Mouse (Mus musculus): ENCODE results near the gene Gm10665.
"Not testable (repeated sequence)": the region's sequence is repeated elsewhere in the genome, so short reads cannot be mapped to it uniquely, and the experiment has no call there.

Gene Gm10665

GRCm38 (mm10) chr7:22463975-22464374 lies at the start of gene Gm10665:
TSS of gene Gm10665 (minus strand) at chr7:22464075.
- DNase-seq (ENCODE audit: low spot score) = not testable (repeated sequence)

- DNase-seq (ENCODE audit: low spot score) = not testable (repeated sequence)
Measured at GRCm38 (mm10) chr7:22499578-22499977, 35.7 kb upstream of the Gm10665 start, which contains the start of gene Vmn1r151. TSS of gene Vmn1r151 (minus strand) at chr7:22499678.

- DNase-seq (ENCODE audit: low spot score) = not testable (repeated sequence)
Measured at GRCm38 (mm10) chr7:22438129-22438528, 25.7 kb downstream of the Gm10665 start, which contains the start of gene Vmn1r149. TSS of gene Vmn1r149 (minus strand) at chr7:22438229.

GRCm38 (mm10) chr7:22413283-22413682 lies 50.6 kb downstream of the Gm10665 start, which contains the start of gene Vmn1r148:
TSS of gene Vmn1r148 (plus strand) at chr7:22413583.
- DNase-seq (ENCODE audit: low spot score) = not testable (repeated sequence)

Measured in layer of hippocampus, adult 9-10 months (tissue).